Mouse (Mus musculus) right cerebral cortex, postnatal 36 days (tissue): ENCODE results near the gene 4430402I18Rik.
"Not testable (repeated sequence)": the region's sequence is repeated elsewhere in the genome, so short reads cannot be mapped to it uniquely, and the experiment has no call there.

Experiments used
- DNase-seq, 2 experiments: peaks; one replicate each; pipeline ENCODE4 v3.0.0; 2022; ENCODE audit warnings: low spot score in 2 of 2, mixed read lengths in 1 of 2

Gene 4430402I18Rik

DNA sequence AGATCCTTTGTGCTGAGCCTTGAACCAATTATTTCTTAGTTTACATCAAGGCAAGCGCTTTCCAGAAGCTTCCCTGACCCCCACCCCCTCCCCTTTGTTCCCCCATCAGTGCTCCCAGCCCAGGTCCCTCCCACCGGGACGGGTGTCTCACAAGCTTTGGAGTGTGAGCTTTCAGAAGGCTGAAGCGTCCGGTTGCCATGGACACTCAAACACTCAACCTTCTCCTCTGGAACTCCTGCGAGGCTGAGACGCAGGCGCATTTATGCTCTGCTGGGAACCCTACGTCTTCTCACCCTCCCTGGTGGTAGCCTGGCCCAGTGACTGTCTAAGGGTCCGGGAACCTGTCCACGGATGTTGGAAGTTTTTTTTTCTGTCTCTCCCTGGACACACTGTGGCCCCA, at the start of gene 4430402I18Rik:
4430402I18Rik (minus strand) TSS at position 149 of the 400 bp plus-strand sequence.
- peak; percentile 30 to 37 for DNase-seq

DNA sequence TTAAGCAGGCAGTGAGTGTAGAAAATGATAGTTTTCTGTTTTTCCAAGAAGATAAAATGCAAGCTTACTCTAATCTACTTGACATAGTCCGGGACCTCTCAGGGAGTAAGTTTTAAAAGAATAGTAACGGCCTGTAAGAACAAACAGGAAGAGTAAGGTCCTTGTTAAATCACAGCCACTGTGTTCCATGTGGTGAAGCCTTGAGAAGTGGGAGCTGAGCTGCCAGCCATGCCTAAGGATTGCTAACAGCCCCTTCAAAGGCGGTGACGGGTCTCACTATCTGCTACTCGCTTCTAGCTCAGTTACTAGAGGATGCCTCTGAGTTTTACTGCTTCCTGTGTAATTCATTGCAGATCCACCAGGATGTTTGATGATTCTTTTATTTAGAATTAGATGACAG, 49.2 kb upstream of the 4430402I18Rik start:
- no peak for DNase-seq

DNA sequence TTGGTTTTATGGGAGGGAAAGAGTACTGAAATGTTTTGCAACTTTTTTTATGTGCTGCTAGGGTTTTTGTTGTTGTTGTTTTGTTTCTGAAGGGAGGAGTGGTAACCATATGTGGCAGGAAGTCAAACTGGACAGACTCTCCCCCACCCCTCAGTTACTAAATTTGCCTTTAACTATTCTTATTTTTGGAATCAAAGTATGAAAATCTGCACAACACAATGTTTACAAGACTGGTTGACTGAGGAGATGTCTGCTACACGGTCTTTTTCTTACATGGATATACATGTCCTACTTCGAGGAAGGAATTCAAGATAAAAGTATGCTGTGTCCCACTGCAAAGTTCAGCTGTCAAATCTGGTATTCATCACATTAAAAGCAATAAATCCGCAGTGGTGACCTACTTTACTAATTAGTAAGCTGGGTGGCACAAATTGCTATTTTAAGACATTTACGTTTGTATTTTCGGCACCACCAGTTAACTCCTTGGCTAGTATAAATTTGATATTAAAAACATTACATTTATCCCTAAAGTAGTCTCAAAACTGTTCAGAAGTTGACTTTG, 48.7 kb upstream of the 4430402I18Rik start:
- no peak for DNase-seq

DNA sequence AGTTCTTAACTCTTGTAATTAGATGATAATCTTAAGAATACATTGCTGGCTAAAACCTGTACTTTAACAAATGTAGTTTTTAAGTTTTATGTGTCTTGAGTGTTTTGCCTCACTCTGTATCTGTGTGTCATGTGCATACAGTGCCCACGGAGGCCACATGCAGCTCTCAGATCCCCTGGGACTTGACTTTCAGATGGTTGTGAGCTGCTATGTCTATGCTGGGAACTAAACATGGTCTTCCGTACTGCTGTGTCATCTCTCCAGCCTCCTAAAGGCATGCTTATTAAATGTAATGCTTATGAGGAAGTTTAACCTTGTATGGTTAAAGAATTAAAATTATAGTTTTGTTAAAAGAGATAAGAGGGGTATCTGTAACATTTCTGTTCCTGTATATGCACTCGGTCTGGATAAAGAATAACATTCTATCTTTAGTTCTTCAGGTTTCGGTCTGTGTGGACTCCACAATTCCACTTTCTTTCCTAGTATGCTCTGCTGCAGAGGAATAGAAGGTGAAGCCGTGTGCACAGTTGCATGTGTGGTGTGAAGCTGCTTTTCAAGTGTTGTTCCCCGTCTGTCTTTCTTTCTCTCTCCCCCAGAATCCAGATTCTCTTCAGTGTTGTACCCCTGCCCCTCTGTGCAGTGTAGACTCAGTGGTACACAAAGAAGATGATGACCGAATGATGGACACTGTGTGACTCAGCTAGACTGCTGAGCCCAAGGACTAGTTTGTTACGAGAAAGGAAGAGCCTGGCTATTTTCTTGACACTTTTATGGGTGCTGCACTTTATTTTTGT, 48.0 kb upstream of the 4430402I18Rik start:
- no peak for DNase-seq

DNA sequence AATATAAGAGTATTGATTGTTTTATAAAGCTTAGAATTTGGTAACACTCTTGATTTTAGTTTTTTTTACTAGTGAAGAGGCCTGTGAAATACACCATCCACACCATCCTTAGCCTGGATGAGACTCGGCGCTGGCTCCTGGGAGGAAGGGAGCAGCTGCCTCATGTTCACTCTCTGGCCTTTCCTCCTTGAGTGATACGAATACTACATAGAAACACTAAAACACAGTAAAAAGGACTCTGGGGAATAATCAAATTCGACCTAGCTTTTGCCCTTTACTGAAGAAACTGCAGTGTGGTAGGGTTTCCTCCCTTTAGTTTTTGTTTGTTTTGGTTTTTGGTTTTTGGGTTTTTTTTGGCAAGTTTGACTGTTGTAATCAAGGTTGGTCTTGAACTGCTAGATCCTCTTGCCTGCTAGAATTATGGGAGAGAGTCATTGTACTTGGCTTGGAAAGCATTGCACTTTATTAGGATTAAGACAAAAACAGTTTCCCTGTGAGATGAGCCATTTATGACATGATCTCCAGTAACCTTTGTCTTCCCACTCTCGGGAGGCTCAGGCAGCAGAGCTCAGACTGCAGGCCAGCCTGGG, 47.0 kb upstream of the 4430402I18Rik start:
- no peak for DNase-seq

DNA sequence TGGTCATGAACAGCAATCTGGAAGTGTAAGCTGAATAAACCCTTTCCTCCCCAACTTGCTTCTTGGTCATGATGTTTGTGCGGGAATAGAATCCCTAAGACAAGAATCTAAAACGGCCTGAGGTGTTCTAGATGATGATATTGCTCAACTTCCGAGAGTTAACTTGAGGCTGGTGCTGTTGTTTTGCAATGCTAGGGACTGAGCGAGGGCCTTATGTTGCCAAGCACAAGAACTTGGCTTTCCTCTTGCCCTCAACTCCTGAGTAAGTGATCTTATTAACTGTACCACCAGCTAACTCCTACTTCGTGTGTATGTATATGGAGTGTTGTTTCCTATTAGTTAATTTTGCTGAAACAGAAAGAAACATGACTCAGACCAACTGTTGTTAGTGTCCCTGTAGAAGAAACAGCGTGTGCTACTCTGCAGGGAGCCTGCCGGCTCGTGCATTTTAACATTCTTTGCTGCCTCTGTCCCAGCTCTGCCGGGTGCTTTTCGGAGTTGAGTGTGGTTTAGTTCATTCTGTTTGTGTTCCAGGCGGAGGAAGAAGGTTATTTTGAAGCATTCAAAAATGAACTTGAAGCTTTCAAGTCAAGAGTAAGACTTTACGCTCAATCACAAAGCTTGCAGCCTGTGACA, 43.9 kb upstream of the 4430402I18Rik start:
- no peak for DNase-seq

DNA sequence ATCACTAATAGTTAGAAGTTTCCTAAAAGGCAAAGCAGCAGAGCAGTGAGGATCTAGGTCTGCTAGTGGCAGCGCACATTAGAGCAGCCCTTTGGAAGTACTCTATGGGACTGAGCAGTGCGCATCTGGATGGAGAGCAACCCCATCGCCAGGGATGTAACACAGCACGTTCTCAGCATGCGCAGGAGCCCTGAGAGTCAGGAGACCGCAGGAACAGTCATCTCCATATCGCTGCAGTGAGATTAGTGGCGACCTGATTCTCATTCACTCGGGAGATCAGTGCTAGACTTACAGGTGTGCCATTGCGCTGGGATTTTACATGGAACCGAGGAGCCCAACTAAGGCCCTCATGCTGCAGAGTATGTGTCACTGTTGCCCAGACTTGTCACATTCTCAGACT, 41.4 kb upstream of the 4430402I18Rik start:
- DNase-seq: no peak

DNA sequence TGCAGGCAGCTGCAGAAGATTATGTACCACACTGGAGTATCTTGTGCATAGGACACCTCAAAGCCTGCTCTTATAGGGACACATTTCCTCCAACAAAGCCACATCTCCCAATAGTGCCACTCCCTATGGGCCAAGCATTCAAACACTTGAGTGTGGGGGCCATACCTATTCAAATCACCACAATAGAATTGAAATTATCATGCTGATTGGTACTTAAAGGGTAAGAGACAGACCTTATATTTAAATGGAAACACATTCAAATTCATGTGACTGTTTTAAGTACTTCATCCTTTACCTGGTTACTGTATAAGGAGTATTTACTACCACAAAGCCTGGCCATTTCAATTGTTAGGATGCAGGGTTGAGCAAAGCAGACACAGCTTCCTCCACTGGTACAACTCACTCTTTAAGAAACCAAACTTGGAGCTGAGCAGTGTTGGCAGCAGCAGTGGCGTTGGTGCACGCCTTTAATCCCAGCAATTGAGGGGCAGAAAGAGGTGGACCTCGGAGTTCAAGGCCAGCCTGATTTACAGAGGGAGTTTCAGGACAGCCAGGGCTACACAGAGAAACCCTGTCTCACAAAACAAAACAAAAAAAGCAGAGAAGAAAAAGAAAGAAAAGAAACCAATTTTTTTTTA, 40.6 kb upstream of the 4430402I18Rik start:
- DNase-seq: no peak

DNA sequence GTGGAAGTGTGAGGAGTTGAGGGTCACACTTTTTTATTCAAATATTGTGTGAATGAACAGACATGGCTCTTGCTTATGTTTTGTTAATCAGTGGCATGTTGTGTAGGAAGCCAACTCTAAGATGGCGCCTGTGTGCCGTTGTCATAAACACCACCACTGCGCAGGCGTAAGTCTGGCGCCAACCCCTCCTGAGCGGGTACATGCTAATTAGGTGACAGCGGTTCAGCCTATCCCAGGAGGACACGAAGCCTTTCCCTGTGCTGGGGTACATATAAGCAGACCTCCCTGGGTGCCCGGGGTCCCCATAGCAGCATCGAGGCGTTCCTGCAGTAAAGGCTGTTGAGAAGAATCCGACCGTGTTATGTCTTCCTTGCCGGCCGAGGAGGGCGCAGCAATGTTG, 32.7 kb upstream of the 4430402I18Rik start:
- not testable (repeated sequence) for DNase-seq

DNA sequence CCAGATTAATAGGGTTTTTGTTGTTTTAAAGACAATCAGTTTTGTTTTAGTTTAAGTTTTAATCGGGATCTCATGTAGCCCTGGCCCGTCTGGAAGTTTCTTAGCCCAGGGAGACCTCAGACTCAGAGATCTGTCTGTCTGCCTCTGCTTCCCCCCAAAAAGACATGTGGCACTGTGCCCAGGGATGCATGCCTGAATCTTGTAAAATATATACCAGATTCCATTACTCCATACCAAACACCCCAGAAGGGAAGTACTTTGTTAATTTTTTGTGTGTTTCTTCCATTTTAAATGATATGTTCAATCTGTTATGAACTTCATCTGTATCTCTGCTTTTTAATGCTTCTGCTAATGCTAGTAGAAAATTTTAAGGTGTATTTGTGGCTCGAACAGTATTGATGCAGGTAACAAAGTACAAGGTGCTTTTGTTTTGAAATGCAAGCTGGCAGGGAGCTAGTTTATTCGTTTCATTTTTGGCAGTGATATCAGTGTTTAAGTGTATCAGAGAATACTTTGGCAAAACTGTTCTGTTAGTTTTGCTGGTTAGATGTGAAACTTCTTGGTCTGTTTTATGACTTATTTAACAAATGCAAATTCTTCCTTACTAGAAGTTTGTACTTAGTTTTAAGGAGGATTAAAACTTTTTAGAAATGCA, 30.5 kb upstream of the 4430402I18Rik start:
- DNase-seq: no peak

DNA sequence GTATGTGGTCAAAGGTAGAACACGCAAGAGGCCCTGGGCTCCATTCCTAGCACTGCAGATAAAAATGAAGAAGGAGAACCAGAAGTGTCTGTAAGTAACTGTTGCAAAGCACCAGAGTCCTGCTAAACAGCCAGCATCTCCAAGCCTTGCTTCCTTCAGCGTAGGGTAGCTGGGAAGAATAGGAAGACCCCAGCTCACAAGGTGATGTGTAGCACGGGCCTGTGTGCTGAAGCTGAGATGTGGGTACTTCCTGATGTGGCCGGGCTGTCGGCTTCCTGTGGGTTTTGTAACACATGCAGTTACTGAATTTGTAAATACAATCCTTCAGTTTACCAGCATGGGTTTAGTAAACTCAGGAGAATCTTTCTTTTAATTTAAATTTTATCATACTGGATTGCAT, 27.8 kb upstream of the 4430402I18Rik start:
- no peak for DNase-seq

DNA sequence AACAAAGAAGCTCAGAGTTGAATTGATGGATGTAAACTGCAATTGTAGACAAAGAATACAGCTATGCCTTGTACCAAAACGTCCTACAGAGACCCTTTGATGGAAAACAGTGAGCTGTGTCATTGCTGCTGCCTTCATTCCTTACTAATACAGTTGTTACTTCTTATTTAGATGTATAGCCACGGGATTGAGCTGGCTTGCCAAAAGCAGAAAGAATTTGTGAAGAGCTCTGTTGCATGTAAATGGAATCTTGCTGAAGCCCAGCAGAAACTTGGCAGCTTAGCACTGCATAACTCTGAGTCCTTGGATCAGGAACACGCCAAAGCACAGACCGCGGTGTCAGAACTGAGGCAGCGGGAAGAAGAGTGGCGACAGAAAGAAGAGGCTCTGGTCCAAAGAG, 27.3 kb upstream of the 4430402I18Rik start:
- peak; percentile 29 to 53 for DNase-seq

DNA sequence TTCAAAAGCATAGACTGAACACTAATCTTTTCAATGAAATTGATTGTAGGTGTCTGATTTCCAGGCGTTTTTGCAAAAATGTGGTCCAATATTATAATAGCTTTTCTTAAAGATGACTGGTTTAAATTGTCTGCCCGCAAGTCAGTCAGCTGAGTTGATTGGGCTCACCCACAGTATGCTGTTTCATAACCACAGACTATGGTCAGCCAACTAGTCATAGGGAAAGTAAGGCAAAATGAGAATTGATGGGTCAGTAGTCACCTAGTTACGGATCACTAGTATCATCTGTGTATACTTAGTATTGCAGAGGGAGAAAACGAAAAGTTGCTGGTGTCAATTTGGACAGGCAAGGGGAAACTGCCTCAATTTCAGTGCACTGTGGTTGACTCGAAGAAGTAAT, 23.8 kb upstream of the 4430402I18Rik start:
- no peak for DNase-seq

DNA sequence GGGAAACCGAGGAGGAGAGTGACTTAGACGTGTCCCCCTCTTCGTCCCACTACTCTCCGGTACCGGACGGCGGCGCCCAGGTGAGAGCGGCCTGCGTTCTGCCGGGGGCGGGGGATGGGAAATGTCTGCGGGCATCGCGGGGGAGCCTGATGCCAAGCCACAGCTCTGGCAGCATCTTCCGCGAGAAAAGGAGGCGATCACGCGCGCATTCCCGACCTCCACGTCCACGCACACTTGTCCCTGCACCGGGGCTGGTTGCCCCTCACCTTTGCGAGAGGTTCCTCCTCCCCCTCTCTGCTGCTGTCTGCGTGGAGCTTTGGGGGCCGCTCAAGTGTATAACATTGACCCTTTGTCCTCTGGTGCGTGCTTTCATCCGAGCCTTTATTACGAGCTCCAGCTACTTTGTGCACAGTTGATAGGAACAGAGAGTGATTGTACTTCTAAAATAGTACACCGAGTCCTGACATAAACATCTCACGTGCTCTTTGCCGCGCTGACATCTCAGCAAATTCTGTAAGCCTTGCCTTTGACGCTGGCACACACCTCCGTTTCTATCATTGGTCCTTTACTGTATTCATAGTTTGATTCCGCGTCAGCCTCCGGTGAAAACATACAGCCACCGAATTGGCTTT, 23.1 kb upstream of the 4430402I18Rik start:
- peak; percentile 29 to 49 for DNase-seq

DNA sequence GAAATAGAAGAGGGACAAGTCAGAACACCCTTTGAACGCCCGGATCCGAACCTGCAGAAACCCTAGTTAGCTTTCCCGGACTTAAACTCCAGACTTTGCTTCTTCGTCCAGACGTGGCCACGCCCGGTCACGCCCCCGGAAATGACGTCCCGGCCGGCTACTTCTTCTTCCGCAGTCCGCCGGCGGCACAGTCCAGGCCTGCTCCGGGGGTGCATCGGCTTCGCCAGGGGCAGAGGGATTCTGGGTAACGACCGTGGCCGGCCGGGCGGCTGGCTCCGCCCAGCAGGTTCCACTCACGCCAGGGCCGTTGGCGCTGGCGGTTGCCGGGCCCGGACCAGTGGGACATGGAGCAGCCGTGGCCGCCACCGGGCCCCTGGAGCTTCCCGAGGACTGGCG, 22.6 kb upstream of the 4430402I18Rik start, which contains the start of gene Cdc37l1:
Cdc37l1 (plus strand) TSS at position 159 of the 396 bp plus-strand sequence.
- DNase-seq: peak; percentile 95 to 97

DNA sequence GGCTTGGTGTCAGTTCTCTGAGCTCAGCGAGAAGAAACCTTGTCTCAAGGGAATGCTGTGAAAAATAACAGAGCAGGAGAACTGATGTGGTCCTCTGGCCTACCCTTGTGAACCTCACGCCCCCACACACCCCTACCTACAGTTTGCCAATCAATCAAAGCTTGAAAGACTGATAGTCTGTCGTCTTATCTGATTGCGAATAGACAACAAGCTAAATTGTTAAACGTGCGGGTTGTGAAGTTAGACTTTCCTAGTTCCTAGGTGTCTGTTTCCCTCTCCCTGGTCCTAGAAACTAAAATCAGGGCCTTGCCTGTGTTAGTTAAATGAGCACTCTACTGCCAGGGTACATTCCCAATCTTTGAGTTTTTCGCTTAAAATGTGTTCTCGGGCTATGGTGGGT, 21.9 kb upstream of the 4430402I18Rik start:
- DNase-seq: no peak

DNA sequence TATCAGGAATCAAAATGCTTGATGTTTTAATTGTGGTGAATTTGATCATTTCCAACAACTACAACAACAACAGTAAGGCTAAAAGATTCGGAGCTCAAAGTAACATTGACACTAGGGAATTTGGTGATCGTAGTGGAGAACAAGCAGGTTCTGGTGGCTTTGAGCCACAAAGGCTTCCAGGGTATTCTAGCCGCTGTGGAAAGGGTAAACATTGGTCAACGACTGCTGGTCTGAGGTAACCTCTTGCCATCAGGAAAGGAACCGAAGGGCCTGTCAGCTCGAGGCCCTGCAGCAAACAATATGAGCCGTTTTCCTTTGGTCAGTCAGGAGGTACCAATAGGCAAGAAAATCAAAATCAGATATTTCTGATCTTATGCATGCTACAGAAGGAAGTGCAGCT, 15.0 kb upstream of the 4430402I18Rik start:
- no peak for DNase-seq

DNA sequence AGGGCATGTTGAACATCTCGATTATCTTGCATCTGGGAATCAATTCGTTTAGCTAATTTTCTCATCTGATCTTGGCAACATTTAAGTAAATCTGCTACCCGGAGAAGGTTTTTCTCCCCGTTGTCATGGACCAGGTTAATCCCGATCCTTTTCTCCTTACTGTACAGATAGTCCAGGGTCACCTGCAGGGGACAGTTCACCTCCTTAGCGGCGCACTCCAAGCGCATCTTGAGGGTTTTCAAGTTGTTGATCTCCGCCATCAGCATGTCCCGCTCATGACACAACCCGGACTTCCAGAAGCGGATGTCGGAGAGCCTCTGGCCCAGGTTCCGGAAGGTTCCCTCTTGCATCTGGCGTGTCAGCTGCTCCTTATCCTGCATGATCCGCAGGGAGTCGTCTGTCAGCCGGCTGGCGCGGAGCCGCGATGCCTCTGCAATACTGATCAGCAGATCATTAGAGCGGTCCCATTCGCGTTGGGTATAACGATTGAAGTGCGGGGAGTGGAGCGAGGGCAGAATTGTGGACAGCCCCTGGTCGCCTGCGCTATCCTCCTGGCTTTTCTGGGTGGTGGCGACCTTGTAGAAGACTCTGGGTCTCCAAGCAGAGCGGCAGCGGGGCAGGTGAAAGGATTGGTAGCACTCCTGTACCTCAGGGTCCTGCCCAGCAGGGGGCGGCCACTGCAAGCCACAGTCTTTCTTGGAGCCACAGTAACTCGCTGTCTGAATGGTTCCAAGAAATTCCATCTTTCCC, 7.4 kb upstream of the 4430402I18Rik start:
- DNase-seq: peak; percentile 70 to 85

DNA sequence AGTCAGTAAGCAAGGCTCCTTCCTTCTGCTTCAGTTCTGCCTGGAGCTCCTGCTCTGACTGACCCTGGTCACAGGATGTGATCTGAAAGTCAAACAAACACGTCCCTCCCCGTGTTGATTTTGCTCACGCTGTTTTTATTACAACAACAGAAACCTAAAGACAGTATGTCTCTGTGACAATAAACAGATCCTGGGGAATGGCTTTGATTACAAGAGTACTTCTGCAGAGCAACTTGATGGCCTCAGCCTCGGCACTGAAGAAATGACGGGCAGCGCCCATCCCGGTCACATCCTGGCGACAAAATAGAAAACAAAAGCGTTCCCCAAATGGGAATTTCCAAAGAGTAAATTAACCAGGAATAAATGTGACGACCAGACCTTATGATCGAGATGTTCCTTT, 2.7 kb upstream of the 4430402I18Rik start:
- DNase-seq: no peak

DNA sequence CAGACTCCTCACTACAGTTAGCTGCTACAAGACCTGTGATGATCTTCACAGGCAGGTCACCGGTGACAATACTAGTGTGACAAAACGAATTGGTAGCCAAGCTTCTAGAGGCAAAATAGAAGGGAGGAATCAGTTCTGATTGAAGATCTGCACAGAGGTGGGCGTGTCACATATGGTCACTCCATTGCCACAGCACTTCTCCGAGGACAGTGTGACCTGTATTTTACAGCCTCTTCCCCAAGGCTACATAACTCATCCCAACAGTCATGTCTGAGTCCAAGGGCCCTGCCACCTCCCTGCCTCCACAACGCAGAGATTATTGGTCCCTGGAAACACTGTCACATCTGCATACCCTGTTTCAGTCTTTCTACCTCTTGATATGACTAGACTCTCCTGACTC, 1.6 kb upstream of the 4430402I18Rik start:
- DNase-seq: no peak
